Comparison of ENCODE assay signal across 9 mouse cellular contexts in the genomic region with DNA sequence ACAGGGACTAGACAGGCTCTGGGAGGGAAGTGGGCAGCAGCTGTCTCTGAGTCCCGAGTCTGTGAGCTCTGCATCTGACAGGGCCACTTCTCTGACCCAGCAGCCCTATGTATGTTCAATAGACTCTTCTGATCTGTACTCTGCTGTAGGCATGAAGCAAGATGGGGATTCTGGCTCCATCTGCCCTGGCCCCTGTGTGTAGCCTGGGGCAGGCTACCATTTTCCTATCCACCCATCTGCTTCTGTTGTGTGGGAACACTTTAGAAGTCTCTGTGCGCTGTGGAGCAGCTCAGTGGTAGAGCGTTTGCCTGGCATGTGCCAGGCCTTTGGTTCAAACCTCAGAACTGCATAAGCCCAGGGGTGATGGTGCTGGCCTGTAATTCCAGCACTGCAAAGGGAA. TPM values are rescaled to one million over a fixed set of nuclear protein-coding genes. Genes with fewer than 3 reads are reported as not detected.
DNase-seq lines count a peak whose midpoint lies in the region; ATAC-seq and TF ChIP-seq lines count a peak whose summit lies in the region.
"Had no signal": no experiment of that assay in that cellular context is flagged by ENCODE, and none has a peak within 500 bp of the region (broad histone marks: within the 10 kb centered on the region; RNA-seq: fewer than 3 reads in every experiment).

No protein-coding gene starts in this region.

- H3K9ac ChIP-seq in heart, postnatal 0 days (replicated peaks; ENCODE audit: low read depth, low read length), result no peak overlapping the region
- peak overlapping the region; percentile 9; the same call in 1 of the 2 replicates for H3K9ac ChIP-seq in embryonic facial prominence, embryonic 11.5 days (replicated peaks; ENCODE audit: low read length)
- H3K9ac ChIP-seq in hindbrain, embryonic 14.5 days, result no peak overlapping the region; the same call in 1 of the 2 replicates
- H3K9ac ChIP-seq in midbrain, embryonic 15.5 days, result no peak overlapping the region

- 75% methylated on average over 3 of the region's 3 CpGs for WGBS in heart, postnatal 0 days
- 67% methylated on average over 3 of the region's 3 CpGs for WGBS in embryonic facial prominence, embryonic 11.5 days
- 41% methylated on average over 3 of the region's 3 CpGs for WGBS in hindbrain, embryonic 14.5 days
- WGBS in midbrain, embryonic 15.5 days, result 28% methylated on average over 3 of the region's 3 CpGs

- no peak for TF ChIP-seq EP300 in heart, postnatal 0 days (IDR thresholded peaks at IDR 0.05; ENCODE audit: low read depth)

- no peak for DNase-seq in heart, postnatal 0 days (ENCODE audit: low spot score)
- DNase-seq in heart, adult 11 months, result no peak
- DNase-seq in embryonic facial prominence, embryonic 11.5 days (ENCODE audit: low spot score), result no peak
- no peak for DNase-seq in hindbrain, embryonic 14.5 days (ENCODE audit: low spot score)
- DNase-seq in B cell, adult 2 months, result no peak
- no peak for DNase-seq in gastrocnemius, adult 18-20 months (ENCODE audit: low spot score)
- no peak for DNase-seq in urinary bladder, postnatal 14 days (ENCODE audit: low spot score)

- H3K4me2 ChIP-seq in heart, postnatal 0 days (ENCODE audit: low read depth, low read length), result no peak overlapping the region
- H3K4me2 ChIP-seq in embryonic facial prominence, embryonic 11.5 days (ENCODE audit: low read depth, low read length), result no peak overlapping the region
- H3K4me2 ChIP-seq in hindbrain, embryonic 14.5 days (replicated peaks), result no peak overlapping the region
- H3K4me2 ChIP-seq in midbrain, embryonic 15.5 days, result no peak overlapping the region

- H3K27ac ChIP-seq in heart, postnatal 0 days (ENCODE audit: low read depth), result peak overlapping the region; percentile 36
- H3K27ac ChIP-seq in embryonic facial prominence, embryonic 11.5 days (replicated peaks; ENCODE audit: low read depth, low read length), result peak overlapping the region; percentile 62; the same call in 1 of the 2 replicates
- peak overlapping the region; percentile 81 for H3K27ac ChIP-seq in hindbrain, embryonic 14.5 days
- peak overlapping the region; percentile 90 for H3K27ac ChIP-seq in midbrain, embryonic 15.5 days

- ATAC-seq in heart, postnatal 0 days (ENCODE audit: insufficient read depth, low read depth), result no peak
- no peak for ATAC-seq in embryonic facial prominence, embryonic 11.5 days (replicated peaks; ENCODE audit: insufficient number of reproducible peaks, low FRiP score, low TSS enrichment, low read depth)
- 0 out of 2 replicates have a peak, but pooled peaks have one; percentile 5 for ATAC-seq in hindbrain, embryonic 14.5 days (ENCODE audit: low FRiP score)
- ATAC-seq in midbrain, embryonic 15.5 days (replicated peaks), result no peak

- H3K27me3 ChIP-seq in heart, postnatal 0 days (ENCODE audit: control insufficient read depth, insufficient read depth, low read length), result no peaks in the 10 kb centered on the region
- H3K27me3 ChIP-seq in embryonic facial prominence, embryonic 11.5 days (ENCODE audit: control insufficient read depth, insufficient read depth, low read length), result no peaks in the 10 kb centered on the region
- H3K27me3 ChIP-seq in hindbrain, embryonic 14.5 days (ENCODE audit: control insufficient read depth, insufficient read depth, low read length), result no peaks in the 10 kb centered on the region
- H3K27me3 ChIP-seq in midbrain, embryonic 15.5 days (replicated peaks), result no peaks in the 10 kb centered on the region
- H3K27me3 ChIP-seq: CH12.LX had no signal

- peaks cover 29% of the 10 kb centered on the region for H3K36me3 ChIP-seq in heart, postnatal 0 days (replicated peaks; ENCODE audit: control insufficient read depth, insufficient read depth, low read length)
- no peaks in the 10 kb centered on the region for H3K36me3 ChIP-seq in embryonic facial prominence, embryonic 11.5 days (replicated peaks; ENCODE audit: control insufficient read depth, insufficient read depth, low read depth, low read length)
- H3K36me3 ChIP-seq in hindbrain, embryonic 14.5 days (replicated peaks; ENCODE audit: control insufficient read depth, insufficient read depth), result peaks cover 14% of the 10 kb centered on the region
- H3K36me3 ChIP-seq in midbrain, embryonic 15.5 days (replicated peaks), result 0 out of 2 replicates have a peak, but pooled peaks cover 5% of the 10 kb centered on the region

- H3K9me3 ChIP-seq in heart, postnatal 0 days (replicated peaks; ENCODE audit: control insufficient read depth, low read length), result no peaks in the 10 kb centered on the region
- H3K9me3 ChIP-seq in embryonic facial prominence, embryonic 11.5 days (replicated peaks; ENCODE audit: control insufficient read depth, low read length), result no peaks in the 10 kb centered on the region
- H3K9me3 ChIP-seq in hindbrain, embryonic 14.5 days (ENCODE audit: control insufficient read depth, low read length), result no peaks in the 10 kb centered on the region
- H3K9me3 ChIP-seq in midbrain, embryonic 15.5 days, result no peaks in the 10 kb centered on the region

- TF ChIP-seq CTCF in heart, postnatal 0 days (IDR thresholded peaks at IDR 0.05; ENCODE audit: low read depth), result no peak

- H3K4me1 ChIP-seq in heart, postnatal 0 days (ENCODE audit: control insufficient read depth, insufficient read depth), result no peaks in the 10 kb centered on the region; the same call in 1 of the 2 replicates
- H3K4me1 ChIP-seq in embryonic facial prominence, embryonic 11.5 days (ENCODE audit: control insufficient read depth, insufficient read depth, low read length), result peaks cover 16% of the 10 kb centered on the region
- H3K4me1 ChIP-seq in hindbrain, embryonic 14.5 days (replicated peaks; ENCODE audit: control insufficient read depth, insufficient read depth, low read length), result peaks cover 47% of the 10 kb centered on the region
- H3K4me1 ChIP-seq in midbrain, embryonic 15.5 days, result peaks cover 45% of the 10 kb centered on the region

- no peak overlapping the region for H3K4me3 ChIP-seq in heart, postnatal 0 days (ENCODE audit: low read depth, low read length)
- H3K4me3 ChIP-seq in embryonic facial prominence, embryonic 11.5 days (ENCODE audit: low read depth, low read length), result no peak overlapping the region
- H3K4me3 ChIP-seq in hindbrain, embryonic 14.5 days (replicated peaks; ENCODE audit: low read length), result no peak overlapping the region
- H3K4me3 ChIP-seq in midbrain, embryonic 15.5 days, result no peak overlapping the region

RNA-seq across cellular contexts. Expression of a gene that starts 34.8 kb away (rescaled TPM):
- 95.3 and 149 TPM in 2 replicates for total RNA-seq in heart, postnatal 0 days (2014; rRNA removed; ENCODE audit: low replicate concordance)
- 87.4 and 116 TPM in 2 replicates for polyA plus RNA-seq in heart, postnatal 0 days (2015; fragmentation: Nextera tagmentation; extraction: Ambion mirVana)
- polyA plus RNA-seq in embryonic facial prominence, embryonic 11.5 days (2014; fragmentation: Nextera tagmentation; extraction: Ambion mirVana), result 35.3 and 40.6 TPM in 2 replicates
- polyA plus RNA-seq in hindbrain, embryonic 14.5 days (2014; fragmentation: Nextera tagmentation; extraction: Ambion mirVana), result 91.6 and 98.5 TPM in 2 replicates
- polyA plus RNA-seq in midbrain, embryonic 15.5 days (2015; fragmentation: Nextera tagmentation; extraction: Ambion mirVana), result 117 and 123 TPM in 2 replicates
- total RNA-seq in gastrocnemius, adult 18-20 months (2021), result 10 to 100 TPM; 51.2 to 80.6 TPM

Comparison
In these comparisons a context has a peak if more than half of its experiments do, and no peak if none do; other contexts are left out.
1. H3K27ac ChIP-seq: peak in every context shown above with its lines; median percentile 90 in midbrain, embryonic 15.5 days; 81 in hindbrain, embryonic 14.5 days; 62 in embryonic facial prominence, embryonic 11.5 days; 36 in heart, postnatal 0 days.